Mouse (Mus musculus): Measurements from ENCODE around the gene Hist2h2bb.
"Not testable (repeated sequence)": the region's sequence is repeated elsewhere in the genome, so short reads cannot be mapped to it uniquely, and the experiment has no call there.

The Hist2h2bb gene

GRCm38 (mm10) chr3:96240799-96241197 is 28.8 kb upstream of the Hist2h2bb start:
- no peak for DNase-seq

DNA sequence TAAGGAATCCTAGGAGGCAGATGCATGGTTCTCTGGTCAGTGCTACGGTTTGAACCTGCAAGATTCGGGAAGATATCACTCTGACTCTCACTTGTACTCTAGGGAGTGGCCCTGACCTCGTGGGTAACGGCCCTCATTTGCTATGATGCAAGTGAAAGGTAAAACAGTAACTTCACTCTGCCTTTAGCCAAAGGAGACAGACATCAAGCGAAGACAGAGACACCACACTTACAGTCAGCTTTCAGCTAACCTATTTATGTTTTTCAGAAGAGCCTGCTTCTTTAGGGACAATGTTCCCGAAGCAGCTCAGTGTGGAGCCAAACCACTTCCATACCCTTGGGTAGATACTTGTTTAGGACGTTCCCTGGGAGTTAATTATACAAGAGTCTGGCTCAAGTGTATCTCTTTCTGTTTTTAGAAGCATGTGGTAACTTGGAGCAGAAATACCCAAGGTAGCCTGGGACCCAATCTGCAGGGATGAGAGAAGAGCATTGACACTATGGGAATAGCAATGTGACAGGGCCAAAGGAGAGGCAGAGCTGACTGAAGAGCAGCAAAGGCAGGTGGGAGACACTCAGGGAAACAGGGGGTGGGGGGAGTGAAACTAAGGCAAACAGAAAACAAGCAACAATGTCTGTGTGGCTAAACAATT is 25.5 kb upstream of the Hist2h2bb start:
- DNase-seq, result no peak

DNA sequence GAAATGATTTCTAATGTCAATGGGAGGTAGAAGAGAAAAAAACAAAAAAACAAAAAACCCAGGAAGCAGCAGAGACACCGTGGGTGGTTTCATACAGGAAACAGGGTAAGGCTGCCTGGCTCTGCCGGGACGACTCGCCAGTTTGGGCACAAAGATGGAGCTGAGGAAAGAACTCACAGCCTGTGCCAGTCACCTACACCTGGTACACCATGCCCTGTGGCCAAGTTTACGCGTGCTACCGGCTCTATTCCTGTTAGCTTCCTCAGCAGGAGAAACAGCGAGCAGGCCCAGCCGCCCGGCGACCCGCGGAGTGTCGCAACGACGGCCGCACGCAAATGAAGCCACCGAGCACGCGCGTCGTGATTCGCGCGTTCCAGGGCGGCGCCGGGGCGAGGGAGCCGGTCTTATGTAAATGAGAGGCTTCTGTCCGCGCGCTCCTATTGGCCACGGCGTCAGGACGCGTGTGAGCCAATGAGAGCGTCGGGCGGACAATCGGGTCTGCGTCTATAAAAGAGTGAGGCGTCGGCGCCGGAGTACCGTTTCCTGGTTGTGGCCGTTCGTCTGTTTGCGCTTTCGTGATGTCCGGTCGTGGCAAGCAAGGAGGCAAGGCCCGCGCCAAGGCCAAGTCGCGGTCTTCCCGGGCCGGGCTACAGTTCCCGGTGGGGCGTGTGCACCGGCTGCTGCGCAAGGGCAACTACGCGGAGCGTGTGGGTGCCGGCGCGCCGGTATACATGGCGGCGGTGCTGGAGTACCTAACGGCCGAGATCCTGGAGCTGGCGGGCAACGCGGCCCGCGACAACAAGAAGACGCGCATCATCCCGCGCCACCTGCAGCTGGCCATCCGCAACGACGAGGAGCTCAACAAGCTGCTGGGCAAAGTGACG is 24.3 kb upstream of the Hist2h2bb start, which contains the start of gene Hist2h2aa1:
Hist2h2aa1 (plus strand) TSS at position 495 of the 884 bp plus-strand sequence.
- peak; percentile 90 to 94 for DNase-seq

DNA sequence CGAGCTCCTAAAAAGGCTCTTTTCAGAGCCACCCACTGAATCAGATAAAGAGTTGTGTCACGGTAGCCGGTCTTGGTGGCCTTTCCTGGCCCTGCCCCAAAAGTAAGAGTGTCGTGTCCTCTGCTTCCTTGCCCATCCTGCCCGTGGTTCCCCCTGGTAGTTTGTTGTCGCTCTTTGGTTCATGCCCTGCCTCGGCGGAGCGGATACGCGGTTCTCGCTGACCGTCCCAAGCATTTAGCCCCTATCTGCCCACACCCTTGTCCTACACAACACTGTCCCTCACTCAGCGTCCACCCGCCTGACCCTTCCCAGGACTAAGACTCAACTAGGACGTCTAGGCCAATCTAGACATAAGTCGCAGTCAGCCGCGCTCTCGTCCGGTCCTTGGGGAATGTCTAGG is 23.5 kb upstream of the Hist2h2bb start:
- not testable (repeated sequence) for DNase-seq

DNA sequence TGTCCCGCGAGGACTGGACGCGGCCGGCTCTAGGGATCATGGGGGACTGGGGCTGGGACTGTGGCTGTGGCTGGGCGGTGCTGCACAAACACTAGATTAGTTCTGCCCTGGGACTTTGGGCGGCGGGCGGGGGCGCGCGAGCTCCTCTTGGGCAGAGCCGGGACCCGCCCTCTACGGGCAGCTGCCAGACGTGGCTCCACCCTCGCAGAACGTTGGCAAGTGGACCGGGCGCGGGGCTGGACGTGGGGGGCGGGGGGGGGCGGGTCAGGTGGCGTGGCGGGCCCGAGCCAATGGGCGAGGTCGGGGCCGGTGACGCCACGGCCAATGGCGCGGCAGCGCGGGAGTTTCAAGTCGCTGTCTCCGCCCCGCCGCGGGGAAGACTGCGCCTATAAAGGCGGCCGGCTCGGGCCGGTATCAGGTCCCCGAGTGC is 23.1 kb upstream of the Hist2h2bb start, which contains the start of gene Hist2h3c1:
Hist2h3c1 (plus strand) TSS at position 259 of the 430 bp plus-strand sequence.
- DNase-seq, result peak in 1 of 2 experiments; percentile 56

GRCm38 (mm10) chr3:96247356-96248140 is 22.0 kb upstream of the Hist2h2bb start:
- DNase-seq, result no peak

DNA sequence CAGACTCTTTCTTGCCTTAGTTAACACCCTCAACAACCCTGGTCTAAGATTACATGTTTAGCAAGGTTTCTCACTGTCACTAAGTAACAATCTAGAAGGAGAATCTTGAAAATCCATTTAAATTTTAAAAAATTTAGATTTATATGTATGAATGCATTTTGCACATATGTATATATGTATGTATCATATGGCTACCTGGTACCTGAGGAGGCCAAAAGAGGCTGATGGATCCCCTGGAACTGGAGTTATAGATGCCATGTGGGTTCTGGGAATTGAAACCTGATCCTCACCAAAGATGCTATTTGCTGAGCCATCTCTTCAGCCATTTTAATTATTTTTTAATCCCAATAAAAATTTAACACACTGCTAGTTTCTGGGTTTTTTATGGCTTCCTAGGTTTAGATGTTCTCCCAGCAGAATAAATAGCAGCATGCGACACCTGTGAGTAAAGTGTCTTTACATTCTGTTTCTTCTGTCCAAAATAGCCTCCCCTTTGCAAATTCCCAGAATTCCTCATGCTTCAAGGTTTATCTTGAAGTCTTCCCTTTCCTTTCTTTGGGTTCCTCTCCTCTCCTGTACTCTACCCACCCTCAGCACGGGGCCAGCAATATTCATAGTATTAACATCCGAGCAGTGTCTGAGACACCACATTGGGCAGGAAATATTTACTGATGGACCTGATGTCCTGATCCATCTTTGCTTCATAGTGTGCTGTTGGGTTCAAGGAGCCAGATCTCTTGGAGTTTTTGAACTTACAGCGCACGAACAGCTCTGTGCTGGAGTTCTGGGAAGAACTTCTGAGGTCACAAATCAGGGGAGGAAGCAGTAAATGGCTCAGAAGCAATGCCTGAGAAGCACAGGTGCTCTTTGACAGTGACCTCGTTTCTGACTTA is 21.2 kb upstream of the Hist2h2bb start:
- DNase-seq, result no peak

- DNase-seq, result no peak
Observed at GRCm38 (mm10) chr3:96249034-96249345, 20.6 kb upstream of the Hist2h2bb start.

DNA sequence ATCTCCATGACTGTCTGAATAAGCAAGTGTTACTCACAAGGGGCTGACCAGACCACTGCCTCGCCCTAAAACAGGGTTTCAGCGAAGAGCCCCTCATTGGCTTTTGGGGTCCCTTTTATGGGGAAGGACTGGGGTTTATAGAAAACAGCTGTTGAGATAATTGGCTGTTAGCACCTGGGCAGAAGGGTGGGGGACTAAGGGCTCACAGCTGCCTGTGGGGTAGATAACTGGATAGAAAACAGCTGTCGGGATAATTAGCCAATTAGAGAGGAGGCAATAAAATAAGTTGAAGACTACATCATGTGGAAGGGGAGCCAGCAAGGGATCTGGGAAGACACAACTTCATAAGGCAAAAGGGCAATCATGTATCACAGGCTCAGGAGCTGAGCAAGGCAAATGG is 18.7 kb upstream of the Hist2h2bb start:
- no peak for DNase-seq

GRCm38 (mm10) chr3:96251787-96252186 is 17.8 kb upstream of the Hist2h2bb start:
- no peak for DNase-seq

DNA sequence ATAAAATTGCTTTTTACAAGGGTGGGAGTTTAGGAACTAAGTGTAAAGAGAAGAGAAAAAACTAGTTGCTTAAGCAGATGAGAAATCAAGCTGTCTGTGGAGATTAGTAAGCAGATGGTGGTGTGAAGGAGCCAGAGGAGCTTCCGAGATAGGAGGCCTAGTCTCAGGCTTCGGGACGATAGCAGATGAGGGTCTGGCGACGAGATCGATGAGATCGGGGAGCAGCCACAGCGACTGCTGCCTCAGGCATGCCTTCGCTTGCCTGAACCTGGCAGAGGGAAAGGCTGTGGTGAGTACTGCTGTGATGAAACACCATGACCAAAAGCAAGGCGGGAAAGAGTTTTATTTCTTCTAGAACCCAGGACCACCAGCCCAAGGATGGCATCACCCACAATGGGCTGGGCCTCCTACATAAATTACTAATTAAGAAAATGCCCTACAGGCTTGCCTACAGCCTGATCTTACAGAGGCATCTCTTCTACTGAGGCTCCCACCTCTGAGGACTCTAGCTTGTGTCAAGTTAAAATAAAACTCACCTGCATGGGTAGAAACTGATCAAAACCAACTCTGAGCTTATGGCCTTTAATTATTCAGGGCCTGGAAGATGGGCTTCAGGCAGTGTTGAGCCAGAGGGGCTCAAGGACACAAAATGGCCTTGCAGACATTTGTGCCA is 14.7 kb upstream of the Hist2h2bb start:
- no peak for DNase-seq

DNA sequence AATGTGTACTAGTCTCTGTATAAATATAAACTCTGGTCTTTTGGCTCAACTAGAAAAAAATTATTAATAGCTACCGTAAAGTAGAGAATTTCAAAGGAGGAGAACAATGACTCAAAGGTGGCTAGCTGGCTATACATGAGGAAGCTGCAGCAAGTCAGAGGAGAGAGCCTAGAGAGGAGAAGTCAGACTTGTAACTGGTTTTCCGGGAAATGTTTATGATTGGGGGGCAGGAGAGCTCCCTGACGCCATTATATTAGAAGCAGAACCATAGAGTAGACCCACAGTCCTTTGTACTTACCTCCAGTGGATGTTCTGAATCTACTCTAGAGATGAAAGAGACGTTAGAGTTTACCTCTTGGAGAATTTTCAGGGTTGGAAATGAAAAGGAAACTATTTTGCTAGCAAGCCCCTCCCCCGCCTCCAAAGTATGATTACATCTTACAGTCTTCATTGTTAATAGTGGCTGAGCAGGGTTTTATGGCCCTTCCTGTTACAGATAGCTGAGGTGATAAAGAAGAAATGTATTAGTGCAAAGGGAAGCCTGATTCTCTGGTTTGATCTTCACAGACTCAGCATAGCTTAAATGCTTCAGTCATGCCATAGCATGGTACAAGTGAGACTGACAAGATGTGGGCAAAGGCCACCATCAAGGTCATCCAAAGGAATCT is 13.5 kb upstream of the Hist2h2bb start:
- DNase-seq, result peak in 1 of 2 experiments; percentile 23

DNA sequence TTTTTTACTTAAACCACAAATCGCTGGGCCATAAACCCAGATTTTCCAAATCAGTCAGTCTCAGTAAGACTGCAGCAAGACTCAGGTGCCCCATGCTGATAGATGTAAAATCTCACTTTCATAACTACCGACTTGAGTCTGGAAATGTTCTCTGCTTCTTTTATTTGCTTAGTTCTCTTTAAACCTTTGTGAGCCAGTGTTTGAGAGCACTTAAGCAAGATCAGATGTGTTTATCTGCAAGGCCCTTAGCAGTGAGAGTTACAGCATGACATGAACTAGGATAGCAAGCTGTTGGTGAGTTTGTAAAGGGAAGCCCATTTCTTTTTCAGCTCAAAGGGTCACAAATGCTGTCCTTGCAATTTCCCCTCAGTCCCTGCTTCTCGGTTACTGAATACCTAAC is 12.4 kb upstream of the Hist2h2bb start:
- no peak for DNase-seq

DNA sequence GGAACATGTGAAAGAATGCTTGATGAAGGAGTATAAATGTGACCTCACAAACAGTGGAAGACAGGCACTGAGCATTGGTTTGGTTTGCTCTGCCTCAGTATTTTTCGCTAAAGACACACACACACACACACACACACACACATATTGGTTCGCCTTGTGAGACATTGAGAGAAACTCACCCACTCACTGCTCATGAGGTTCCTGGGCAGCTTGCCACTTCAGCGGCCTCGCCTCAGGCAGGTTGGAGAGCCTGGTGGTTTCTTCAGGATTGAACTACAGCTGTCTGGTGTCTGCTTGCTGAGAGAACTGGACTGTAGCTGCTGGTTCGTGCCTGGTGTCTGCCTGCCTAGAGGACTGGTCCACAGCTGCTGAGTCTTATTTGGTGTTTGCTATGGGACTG is 9.3 kb upstream of the Hist2h2bb start:
- no peak for DNase-seq

- DNase-seq, result no peak
Observed at GRCm38 (mm10) chr3:96261623-96262022, 7.9 kb upstream of the Hist2h2bb start.

DNA sequence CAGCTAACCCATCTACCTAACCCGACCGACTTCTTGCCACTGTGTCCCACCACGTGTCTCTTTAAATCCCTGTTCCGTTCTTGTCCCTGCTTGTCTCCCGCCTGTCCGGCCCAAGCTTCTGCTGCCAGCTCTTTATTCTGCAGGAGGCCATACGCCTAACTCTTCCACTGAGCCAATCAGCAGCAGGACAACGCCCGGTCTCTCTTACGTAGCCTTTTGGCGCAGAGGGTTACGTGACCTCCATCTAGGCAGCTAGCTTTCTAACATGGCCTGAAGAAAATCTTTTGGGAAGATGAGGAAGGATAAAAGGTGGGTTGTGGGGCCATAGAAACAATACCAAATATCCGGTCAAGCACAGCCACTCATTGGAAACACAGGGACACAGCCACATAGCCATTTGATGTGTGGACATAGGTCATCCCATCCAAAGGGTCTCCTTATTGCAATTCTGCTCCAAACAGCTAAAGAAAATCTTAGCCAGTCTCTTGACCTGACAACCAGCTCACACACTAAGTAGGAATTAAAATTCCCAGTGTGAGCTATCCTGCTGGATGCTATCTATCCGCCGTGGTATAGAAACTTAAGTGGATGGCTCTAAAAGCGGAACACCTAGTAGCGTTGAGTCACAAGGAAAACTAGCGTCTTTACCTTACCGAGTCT is 7.2 kb upstream of the Hist2h2bb start:
- DNase-seq, result peak; percentile 84 to 90

DNA sequence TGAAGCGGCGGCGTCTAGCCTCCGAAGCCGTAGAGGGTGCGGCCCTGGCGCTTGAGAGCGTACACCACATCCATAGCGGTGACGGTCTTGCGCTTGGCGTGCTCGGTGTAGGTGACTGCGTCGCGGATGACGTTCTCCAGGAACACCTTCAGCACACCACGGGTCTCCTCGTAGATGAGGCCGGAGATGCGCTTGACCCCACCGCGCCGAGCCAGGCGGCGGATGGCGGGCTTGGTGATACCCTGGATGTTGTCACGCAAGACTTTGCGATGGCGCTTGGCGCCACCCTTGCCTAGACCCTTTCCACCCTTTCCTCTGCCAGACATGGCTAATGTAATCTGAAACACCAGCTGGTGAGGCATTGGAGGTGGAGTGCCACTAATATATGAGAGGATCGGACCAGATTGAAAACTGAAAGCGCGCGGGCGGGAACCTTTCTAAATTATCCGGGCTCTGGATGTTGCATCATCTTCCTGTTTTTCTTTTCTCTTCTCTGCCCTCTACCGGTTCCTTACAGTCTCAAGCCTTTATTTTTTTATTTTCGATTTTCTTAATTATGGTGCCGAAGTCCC is 6.5 kb upstream of the Hist2h2bb start, which contains the start of gene Hist2h4:
Hist2h4 (minus strand) TSS at position 333 of the 572 bp plus-strand sequence.
- peak; percentile 95 to 97 for DNase-seq

- DNase-seq, result peak; percentile 52 to 65
Observed at GRCm38 (mm10) chr3:96263558-96264403, 5.8 kb upstream of the Hist2h2bb start.

DNA sequence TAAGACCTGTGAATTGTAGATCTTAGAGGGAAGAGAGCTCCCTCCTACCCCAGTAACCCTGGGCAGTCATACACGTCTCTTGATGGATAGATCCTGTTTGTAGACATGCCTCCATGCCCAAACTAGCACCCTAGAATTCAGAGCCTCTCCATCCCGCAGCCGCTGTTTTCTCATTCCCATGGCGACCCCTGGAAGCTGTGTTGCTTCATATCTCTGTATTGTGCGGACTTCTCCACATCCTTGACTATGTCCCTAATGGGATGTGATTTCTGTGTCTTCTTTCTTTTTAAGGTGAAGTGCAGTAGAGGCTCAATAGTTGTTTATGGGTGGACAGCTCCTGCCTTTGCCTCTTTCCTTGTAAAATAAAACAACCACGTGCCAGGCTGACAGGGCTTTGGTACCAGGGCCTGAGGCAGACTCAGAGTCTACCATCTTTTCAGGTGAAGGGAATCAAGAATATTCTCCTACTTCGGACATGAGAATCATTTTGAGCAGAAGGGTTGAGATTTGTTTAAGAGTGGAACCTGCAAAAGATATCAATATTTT is 5.1 kb upstream of the Hist2h2bb start:
- no peak for DNase-seq
